Mouse (Mus musculus) G1E (cell line): ENCODE data around the gene Wwc2. TPM values are rescaled to one million over a fixed set of nuclear protein-coding genes. Genes with fewer than 3 reads are reported as not detected.

Experiments used
- ATAC-seq: 2 replicates; pipeline ENCODE4 v1.8.0; 2016; ENCODE audit warnings: mild to moderate bottlenecking; ENCODE audit not compliant: insufficient number of reproducible peaks, poor library complexity, low FRiP score, severe bottlenecking; ENCODE audit errors: extremely low read depth
- DNase-seq: peaks from one replicate; pipeline ENCODE4 v3.0.0; 2012; ENCODE audit warnings: low spot score
- H3K27me3 ChIP-seq: 2 replicates; pipeline ENCODE4 v1.6.1; 2012; ENCODE audit warnings: mild to moderate bottlenecking, low read length, inconsistent platforms; ENCODE audit not compliant: insufficient read depth
- H3K36me3 ChIP-seq: replicated peaks from 2 replicates; pipeline ENCODE3; 2012; ENCODE audit warnings: mild to moderate bottlenecking, inconsistent platforms
- H3K4me1 ChIP-seq: 2 replicates; pipeline ENCODE4 v1.6.1; 2012; ENCODE audit warnings: low read depth, low read length, inconsistent platforms, mixed read lengths; ENCODE audit not compliant: insufficient read depth
- H3K4me3 ChIP-seq: 2 replicates; pipeline ENCODE4 v1.5.1; 2012; ENCODE audit warnings: low read depth, mild to moderate bottlenecking, inconsistent platforms, low read length, moderate library complexity, mixed read lengths
- H3K9me3 ChIP-seq: replicated peaks from 2 replicates; pipeline ENCODE4 v1.6.1; 2012; ENCODE audit warnings: inconsistent platforms
- CTCF ChIP-seq: IDR thresholded peaks from 2 replicates; pipeline ENCODE4 v1.5.1; 2012; ENCODE audit warnings: low read depth, low read length, inconsistent platforms, mixed read lengths
- GATA1 ChIP-seq: IDR thresholded peaks from 2 replicates; pipeline ENCODE4 v1.6.1; 2012; ENCODE audit warnings: borderline replicate concordance, low read length, inconsistent platforms, mixed read lengths
- GATA2 ChIP-seq: IDR thresholded peaks from 2 replicates; pipeline ENCODE4 v1.6.1; 2012; ENCODE audit warnings: low read depth, low read length, inconsistent platforms, borderline replicate concordance
- POLR2AphosphoS5 ChIP-seq: IDR thresholded peaks from 2 replicates; pipeline ENCODE4 v1.6.1; 2012; ENCODE audit warnings: low read depth, low read length, inconsistent platforms; ENCODE audit not compliant: insufficient replicate concordance
- TAL1 ChIP-seq: conservative IDR thresholded peaks from 2 replicates; pipeline ENCODE4 v1.6.1; 2012; ENCODE audit warnings: low read depth, low read length, inconsistent platforms, mixed read lengths
- polyA plus RNA-seq: library from polyadenylated mRNA; stranded (reverse); fragments of >175 nt; gene quantifications from 2 replicates; pipeline ENCODE4 v1.2.3, GENCODE M21; 2012
- total RNA-seq, 2 experiments: library from RNA; stranded (forward) in 1 of 2; stranded (reverse) in 1 of 2; fragments of 200-1000 nt in 1 of 2; fragments of >200 nt in 1 of 2; fragmentation: Nextera tagmentation in 1 of 2; gene quantifications; 2 replicates each; pipeline ENCODE4 v1.2.3; 2014 to 2017

The Wwc2 gene
- total and polyA plus RNA-seq, 3 experiments = 4.0 to 8.1 (median 7.4) TPM

GRCm38 (mm10) chr8:47902704-47903103, 88.0 kb downstream of the Wwc2 start:
- Histone ChIP-seq H3K27me3 (no peaks in the 10 kb centered on the region), H3K4me3 (no peak overlapping the region), H3K36me3 (peaks cover 22% of the 10 kb centered on the region), H3K4me1 (no peaks in the 10 kb centered on the region), H3K9me3 (no peaks in the 10 kb centered on the region)
- DNase-seq (no peak), ATAC-seq (no peak)
- TF ChIP-seq POLR2AphosphoS5 (no peak), TAL1 (no peak), GATA1 (no peak), CTCF (no peak), GATA2 (no peak)

GRCm38 (mm10) chr8:47900361-47900760, 90.4 kb downstream of the Wwc2 start:
- Histone ChIP-seq H3K36me3 (peaks cover 35% of the 10 kb centered on the region), H3K4me1 (no peaks in the 10 kb centered on the region), H3K9me3 (no peaks in the 10 kb centered on the region), H3K27me3 (no peaks in the 10 kb centered on the region), H3K4me3 (no peak overlapping the region)
- no peak for ATAC-seq
- no peak for TF ChIP-seq GATA2
- TF ChIP-seq CTCF = no peak
- TF ChIP-seq GATA1 = no peak
- no peak for TF ChIP-seq POLR2AphosphoS5
- no peak for TF ChIP-seq TAL1
- no peak for DNase-seq

- DNase-seq = no peak
- no peaks in the 10 kb centered on the region for H3K27me3 ChIP-seq
- no peak overlapping the region for H3K4me3 ChIP-seq
- no peaks in the 10 kb centered on the region for H3K9me3 ChIP-seq
- TF ChIP-seq GATA2 (no peak), GATA1 (no peak), POLR2AphosphoS5 (no peak), TAL1 (no peak), CTCF (no peak)
- no peaks in the 10 kb centered on the region for H3K4me1 ChIP-seq
- H3K36me3 ChIP-seq = peaks cover 36% of the 10 kb centered on the region
- no peak for ATAC-seq
Measured at GRCm38 (mm10) chr8:47899891-47900290, 90.8 kb downstream of the Wwc2 start.

GRCm38 (mm10) chr8:47892419-47892818, 98.3 kb downstream of the Wwc2 start:
- no peaks in the 10 kb centered on the region for H3K4me1 ChIP-seq
- TF ChIP-seq GATA2 (no peak), GATA1 (no peak), CTCF (no peak), POLR2AphosphoS5 (no peak), TAL1 (no peak)
- no peaks in the 10 kb centered on the region for H3K27me3 ChIP-seq
- ATAC-seq = no peak
- no peak for DNase-seq
- H3K9me3 ChIP-seq = no peaks in the 10 kb centered on the region
- peaks cover 50% of the 10 kb centered on the region for H3K36me3 ChIP-seq
- no peak overlapping the region for H3K4me3 ChIP-seq

- Histone ChIP-seq H3K36me3 (peaks cover 51% of the 10 kb centered on the region), H3K4me1 (no peaks in the 10 kb centered on the region), H3K9me3 (no peaks in the 10 kb centered on the region), H3K4me3 (no peak overlapping the region), H3K27me3 (no peaks in the 10 kb centered on the region)
- no peak for TF ChIP-seq GATA1
- TF ChIP-seq GATA2 = no peak
- ATAC-seq (no peak), DNase-seq (no peak)
Measured at GRCm38 (mm10) chr8:47891641-47892040, 99.1 kb downstream of the Wwc2 start.

- peaks cover 50% of the 10 kb centered on the region for H3K36me3 ChIP-seq
- H3K9me3 ChIP-seq = no peaks in the 10 kb centered on the region
- DNase-seq (no peak), ATAC-seq (no peak)
- TF ChIP-seq GATA2 = no peak
- TF ChIP-seq CTCF = no peak
- TF ChIP-seq GATA1 = no peak
- TF ChIP-seq TAL1 = no peak
- H3K4me1 ChIP-seq = no peaks in the 10 kb centered on the region
- H3K4me3 ChIP-seq = no peak overlapping the region
- no peaks in the 10 kb centered on the region for H3K27me3 ChIP-seq
Measured at GRCm38 (mm10) chr8:47890814-47891210, 99.9 kb downstream of the Wwc2 start.
